Mouse (Mus musculus): ENCODE measurements around the gene Proser3. TPM values are rescaled to one million over a fixed set of nuclear protein-coding genes. Genes with fewer than 3 reads are reported as not detected.

The Proser3 gene
- total and polyA plus RNA-seq, 2 experiments from 2014 or later: 3.0 to 14.0 TPM

DNA sequence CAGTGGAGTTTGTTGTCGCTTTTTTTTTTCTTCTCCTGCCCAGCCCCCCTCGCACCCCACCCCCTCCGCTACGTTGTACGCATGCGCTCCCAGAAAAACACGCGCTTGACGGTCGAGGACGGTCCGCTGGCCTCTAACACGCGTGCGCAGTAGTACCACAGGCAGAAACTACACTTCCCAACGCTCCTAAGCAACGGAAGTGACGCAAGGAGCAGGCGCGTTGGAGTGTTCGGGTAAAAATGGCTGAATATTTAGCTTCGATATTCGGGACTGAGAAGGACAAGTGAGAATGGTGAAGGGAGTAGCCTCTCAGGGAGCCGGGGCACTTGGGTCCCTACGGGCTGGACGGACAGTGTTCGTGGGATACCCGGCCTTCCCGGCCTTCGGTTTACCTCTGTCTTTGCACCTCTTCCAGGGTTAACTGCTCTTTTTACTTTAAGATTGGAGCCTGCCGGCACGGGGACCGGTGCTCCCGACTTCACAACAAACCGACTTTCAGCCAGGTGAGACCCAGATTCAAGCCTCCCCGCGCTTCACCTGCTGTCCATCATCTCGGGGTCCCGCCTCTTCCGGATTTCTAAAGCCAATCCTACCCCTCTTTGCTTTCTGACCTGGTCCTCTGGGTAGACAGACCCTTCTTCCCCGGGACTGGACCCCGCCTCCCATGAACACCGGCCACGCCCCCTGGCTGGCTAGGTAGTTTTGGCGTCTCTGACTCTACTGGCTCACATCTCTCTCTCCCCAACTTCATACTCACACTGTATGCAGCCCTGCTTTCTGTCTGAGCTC is 11.2 kb upstream of the Proser3 start, which contains the start of the genes U2af1l4, Gm49396 and Psenen:
Gene U2af1l4 (plus strand): TSS at position 185 of the 789 bp plus-strand sequence.
Gene Gm49396 (plus strand): TSS at position 228 of the 789 bp plus-strand sequence.
Gene Psenen (minus strand): TSS at position 511 of the 789 bp plus-strand sequence.
- Histone ChIP-seq H3K9me3 (ENCODE audit: low read length) (no peaks in the 10 kb centered on the region), H3K36me3 (ENCODE audit: insufficient read depth, low read length) (peaks cover 26% of the 10 kb centered on the region), H3K27me3 (ENCODE audit: insufficient read depth, low read length) (no peaks in the 10 kb centered on the region), H3K4me1 (ENCODE audit: insufficient read depth, low read length) (peaks cover 8% of the 10 kb centered on the region), H3K4me3 (ENCODE audit: low read length) (peak within 1 kb of the TSS; percentile 63), H3K9ac (replicated peaks; ENCODE audit: low read length) (peak within 1 kb of the TSS; percentile 65), H3K4me2 (ENCODE audit: low read depth, low read length) (peak within 1 kb of the TSS; percentile 90), H3K27ac (peak within 1 kb of the TSS; percentile 89)
- 0 out of 2 replicates have a peak, but pooled peaks have one; percentile 9 for TF ChIP-seq CTCF (IDR thresholded peaks at IDR 0.05; ENCODE audit: low read depth)
- ATAC-seq (peak; percentile 87), DNase-seq (ENCODE audit: low spot score) (peak; percentile 99)
- under 1% methylated on average over 45 of the region's 45 CpGs for WGBS

DNA sequence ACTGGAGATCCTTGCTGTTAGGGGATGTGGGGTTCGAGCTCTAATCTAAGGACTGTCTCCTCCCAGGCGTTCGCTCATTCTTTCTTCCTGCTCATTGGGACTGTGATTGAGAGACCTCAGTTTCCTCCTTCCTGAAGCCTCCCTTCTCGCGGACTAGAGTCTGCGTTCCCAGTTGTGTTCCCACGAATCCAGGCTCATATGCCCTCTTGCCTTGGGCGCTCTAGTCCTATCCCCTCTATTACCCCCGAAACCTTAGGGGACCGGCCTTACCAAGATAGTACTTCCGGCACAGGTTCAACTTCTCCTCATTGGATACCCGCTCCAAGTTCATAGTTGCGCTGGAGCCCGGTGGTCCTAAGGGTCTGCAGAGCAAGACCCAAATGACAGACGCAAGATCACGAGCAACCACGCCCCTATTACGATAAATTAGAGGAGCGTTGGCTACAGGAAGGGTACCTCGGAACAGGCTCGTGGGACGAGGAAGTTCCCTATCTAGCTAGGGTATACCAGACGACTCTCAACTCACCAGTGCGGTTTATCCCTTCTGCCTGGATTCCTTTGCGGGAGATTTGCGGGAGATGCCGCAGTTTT is 10.5 kb upstream of the Proser3 start:
- no peaks in the 10 kb centered on the region for H3K9me3 ChIP-seq (ENCODE audit: low read length)

DNA sequence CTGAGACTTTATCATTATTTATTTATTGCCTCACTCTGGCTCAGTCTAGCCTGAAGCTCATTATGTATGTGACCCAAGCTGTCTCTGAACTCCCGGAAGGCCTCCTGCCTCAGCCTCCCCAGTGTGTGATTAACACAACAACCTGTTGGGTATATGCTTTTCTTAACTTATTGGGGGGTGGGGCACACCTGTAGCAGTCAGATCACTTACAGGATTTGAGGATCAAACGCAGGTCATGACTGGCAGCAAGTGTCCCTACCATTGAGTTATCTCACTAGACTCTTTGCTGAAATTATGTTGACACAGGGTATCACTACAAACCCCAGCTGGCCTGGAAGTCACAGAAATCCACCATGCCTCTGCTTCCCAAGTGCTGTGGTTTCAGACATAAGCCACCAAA is 8.2 kb upstream of the Proser3 start:
- Histone ChIP-seq H3K27me3 (ENCODE audit: insufficient read depth, low read length) (no peaks in the 10 kb centered on the region), H3K4me3 (ENCODE audit: low read length) (no peak overlapping the region), H3K4me2 (ENCODE audit: low read depth, low read length) (no peak overlapping the region), H3K9ac (replicated peaks; ENCODE audit: low read length) (no peak overlapping the region), H3K36me3 (ENCODE audit: insufficient read depth, low read length) (peaks cover 17% of the 10 kb centered on the region; the same call in 1 of the 2 replicates), H3K4me1 (ENCODE audit: insufficient read depth, low read length) (peaks cover 10% of the 10 kb centered on the region), H3K27ac (no peak overlapping the region), H3K9me3 (ENCODE audit: low read length) (no peaks in the 10 kb centered on the region)
- DNase-seq (ENCODE audit: low spot score) (no peak), ATAC-seq (no peak)
- no peak for TF ChIP-seq CTCF (IDR thresholded peaks at IDR 0.05; ENCODE audit: low read depth)
- 68% methylated on average over 2 of the region's 2 CpGs for WGBS

More for the DNA sequence above, 10.5 kb upstream of the Proser3 start:
- peak overlapping the region; percentile 65 for H3K9ac ChIP-seq (replicated peaks; ENCODE audit: low read length)
- H3K36me3 ChIP-seq (ENCODE audit: insufficient read depth, low read length): peaks cover 23% of the 10 kb centered on the region
- peak overlapping the region; percentile 90 for H3K4me2 ChIP-seq (ENCODE audit: low read depth, low read length)
- no peak for TF ChIP-seq CTCF (IDR thresholded peaks at IDR 0.05; ENCODE audit: low read depth)
- H3K27ac ChIP-seq: peak overlapping the region; percentile 89
- H3K4me3 ChIP-seq (ENCODE audit: low read length): peak overlapping the region; percentile 63
- WGBS: 2% methylated on average over 27 of the region's 27 CpGs
- H3K4me1 ChIP-seq (ENCODE audit: insufficient read depth, low read length): peaks cover 10% of the 10 kb centered on the region
- ATAC-seq (peak; percentile 6; the same call in 1 of the 2 replicates), DNase-seq (ENCODE audit: low spot score) (peak; percentile 26)
- H3K27me3 ChIP-seq (ENCODE audit: insufficient read depth, low read length): no peaks in the 10 kb centered on the region

DNA sequence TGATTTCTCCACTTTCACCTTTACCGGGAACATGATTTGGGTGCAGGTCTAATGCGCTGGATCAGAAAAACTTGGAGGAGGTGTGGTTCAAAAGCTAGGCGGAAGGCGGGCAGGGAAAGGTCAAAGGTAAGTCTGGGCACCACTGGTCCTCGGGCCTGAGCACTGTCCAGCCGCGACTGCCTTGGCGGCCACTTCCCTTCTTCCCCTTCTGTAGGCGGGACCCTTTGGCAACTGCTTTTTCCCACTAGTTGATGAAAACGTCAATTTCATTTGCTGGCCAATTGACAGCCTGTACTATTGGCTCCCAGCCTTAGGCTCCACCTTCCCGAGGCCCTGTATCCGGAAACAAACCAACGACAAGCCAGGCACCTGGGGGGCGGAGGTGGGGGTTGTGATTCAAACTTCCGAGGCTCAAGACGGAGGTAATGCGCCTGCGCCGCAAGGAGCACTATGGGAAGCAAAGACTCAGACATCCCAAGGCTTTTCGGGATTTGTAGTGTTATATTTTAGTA is 7.4 kb upstream of the Proser3 start, which contains the start of gene Lin37:
Gene Lin37 (minus strand): TSS at position 396 of the 512 bp plus-strand sequence.
- H3K4me2 ChIP-seq (ENCODE audit: low read depth, low read length): peak within 1 kb of the TSS; percentile 99
- H3K9me3 ChIP-seq (ENCODE audit: low read length): no peaks in the 10 kb centered on the region
- peak; percentile 99 for DNase-seq (ENCODE audit: low spot score)
- peaks cover 19% of the 10 kb centered on the region for H3K36me3 ChIP-seq (ENCODE audit: insufficient read depth, low read length)
- peak within 1 kb of the TSS; percentile 64 for H3K9ac ChIP-seq (replicated peaks; ENCODE audit: low read length)
- H3K27me3 ChIP-seq (ENCODE audit: insufficient read depth, low read length): no peaks in the 10 kb centered on the region
- H3K4me1 ChIP-seq (ENCODE audit: insufficient read depth, low read length): peaks cover 10% of the 10 kb centered on the region
- TF ChIP-seq CTCF (IDR thresholded peaks at IDR 0.05; ENCODE audit: low read depth): no peak
- H3K4me3 ChIP-seq (ENCODE audit: low read length): peak within 1 kb of the TSS; percentile 60
- peak; percentile 90 for ATAC-seq
- under 1% methylated on average over 20 of the region's 20 CpGs for WGBS
- peak within 1 kb of the TSS; percentile 71 for H3K27ac ChIP-seq

DNA sequence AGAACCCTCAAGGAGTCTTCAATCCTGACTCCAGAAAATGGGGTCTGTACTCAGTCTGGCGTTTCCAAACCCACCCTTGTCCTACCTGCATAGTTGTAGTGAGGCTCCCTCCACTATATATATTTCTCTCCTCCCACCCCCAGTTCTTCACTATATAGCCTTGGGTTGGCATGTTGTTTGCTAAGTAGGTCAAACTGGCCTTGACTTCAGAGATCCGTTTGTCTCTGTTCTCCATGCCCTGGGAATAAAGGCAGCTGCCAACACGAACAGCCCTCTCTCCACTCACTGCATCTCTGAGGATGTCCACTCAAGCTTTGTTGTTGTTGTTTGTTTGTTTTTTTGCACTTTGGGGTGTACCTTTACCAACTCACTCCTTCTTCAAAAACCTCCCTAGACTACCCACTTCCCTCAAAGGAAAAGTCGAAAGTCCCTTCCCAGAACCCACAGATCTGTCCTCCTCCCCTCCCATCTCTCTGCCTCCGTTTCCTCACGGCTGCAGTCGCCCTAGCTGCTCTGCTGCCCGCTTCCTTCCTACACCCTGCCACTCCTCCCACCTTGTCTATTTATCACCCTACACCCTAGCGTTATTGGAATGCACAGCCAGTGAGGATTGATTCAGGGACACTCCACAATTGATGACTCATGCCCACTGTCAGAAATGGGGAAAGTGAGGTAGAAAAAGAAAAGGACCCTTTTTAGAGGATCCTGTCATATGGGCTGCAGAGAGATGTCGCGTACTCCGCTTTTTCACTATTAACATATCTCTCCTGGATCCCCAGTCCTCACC is 6.8 kb upstream of the Proser3 start:
- Histone ChIP-seq H3K4me3 (ENCODE audit: low read length) (peak overlapping the region; percentile 60), H3K27me3 (ENCODE audit: insufficient read depth, low read length) (no peaks in the 10 kb centered on the region), H3K9ac (replicated peaks; ENCODE audit: low read length) (peak overlapping the region; percentile 64), H3K4me2 (ENCODE audit: low read depth, low read length) (peak overlapping the region; percentile 99), H3K27ac (peak overlapping the region; percentile 71; the same call in 1 of the 2 replicates), H3K36me3 (ENCODE audit: insufficient read depth, low read length) (peaks cover 19% of the 10 kb centered on the region), H3K9me3 (ENCODE audit: low read length) (no peaks in the 10 kb centered on the region), H3K4me1 (ENCODE audit: insufficient read depth, low read length) (peaks cover 10% of the 10 kb centered on the region)
- DNase-seq (ENCODE audit: low spot score): no peak
- TF ChIP-seq CTCF (IDR thresholded peaks at IDR 0.05; ENCODE audit: low read depth): no peak
- no peak for ATAC-seq
- WGBS: 14% methylated on average over 12 of the region's 12 CpGs
